Mouse (Mus musculus) ES-Bruce4 (cell line): ENCODE data around the gene Pcbp4.

Experiments used
- CTCF ChIP-seq: IDR thresholded peaks from one replicate; pipeline ENCODE4 v1.8.1; 2011; ENCODE audit warnings: low read depth, low read length
- EP300 ChIP-seq: IDR thresholded peaks from 2 replicates; pipeline ENCODE4 v1.6.1; 2011; ENCODE audit warnings: low read depth, low read length; ENCODE audit not compliant: insufficient read depth

GRCm38 (mm10) chr9:106447348-106447747 lies 5.7 kb upstream of the Pcbp4 start, which contains the start of the genes Abhd14b and Abhd14a:
- TF ChIP-seq CTCF (no peak), EP300 (no peak)
